Mouse (Mus musculus): ENCODE data around the gene Nmt2.

GRCm38 (mm10) chr2:3361067-3361466, 77.1 kb downstream of the Nmt2 start:
- TF ChIP-seq CTCF (IDR thresholded peaks at IDR 0.05) (no peak), EP300 (IDR thresholded peaks at IDR 0.05) (no peak)
